Comparison of ENCODE assay signal across 22 mouse cellular contexts in genomic region chr2:104559591-104560380, GRCm38 (mm10). TPM values are rescaled to one million over a fixed set of nuclear protein-coding genes. Genes with fewer than 3 reads are reported as not detected.
DNase-seq lines count a peak whose midpoint lies in the region; ATAC-seq and TF ChIP-seq lines count a peak whose summit lies in the region.
"Had no signal": no experiment of that assay in that cellular context is flagged by ENCODE, and none has a peak within 500 bp of the region (broad histone marks: within the 10 kb centered on the region; RNA-seq: fewer than 3 reads in every experiment).

No protein-coding gene starts in this region.

- no peak overlapping the region for H3K4me2 ChIP-seq in heart, embryonic 12.5 days
- peak overlapping the region; percentile 94 for H3K4me2 ChIP-seq in CH12.LX (ENCODE audit: insufficient read depth, low read depth, poor library complexity, severe bottlenecking)
- H3K4me2 ChIP-seq in myocyte (ENCODE audit: low read depth): peak overlapping the region; percentile 85
- H3K4me2 ChIP-seq: embryonic facial prominence, embryonic 15.5 days; heart, embryonic 11.5 days; hindbrain, embryonic 12.5 days had no signal

- no peaks in the 10 kb centered on the region for H3K36me3 ChIP-seq in heart, embryonic 12.5 days
- H3K36me3 ChIP-seq in CH12.LX (replicated peaks in 1 of 2; ENCODE audit: control insufficient read depth in 1 of 2, insufficient read depth in 1 of 2, low read length in 1 of 2) (peaks cover 6 to 23% of the 10 kb centered on the region in 2 experiments), myocyte (ENCODE audit: control insufficient read depth, insufficient read depth) (no peaks in the 10 kb centered on the region)
- H3K36me3 ChIP-seq: embryonic facial prominence, embryonic 15.5 days; forebrain, embryonic 10.5 days; hindbrain, embryonic 12.5 days had no signal

- H3K27ac ChIP-seq in heart, embryonic 12.5 days (ENCODE audit: poor library complexity, severe bottlenecking): no peak overlapping the region
- peak overlapping the region; percentile 95 for H3K27ac ChIP-seq in CH12.LX (ENCODE audit: insufficient read depth, low read depth)
- H3K27ac ChIP-seq: embryonic facial prominence, embryonic 15.5 days; forebrain, embryonic 10.5 days; heart, adult 2 months; hindbrain, embryonic 12.5 days had no signal

- peak; percentile 13 for DNase-seq in heart, postnatal 10 days
- DNase-seq in CH12.LX (ENCODE audit: extremely low read depth): no peak
- DNase-seq in Muller cell, postnatal 12 days (ENCODE audit: inconsistent ontology term): peak; percentile 49
- DNase-seq in heart, postnatal 25 days (ENCODE audit: low spot score): no peak
- no peak for DNase-seq in cerebellum, postnatal 14 days
- DNase-seq: adrenal gland, postnatal 25 days; cerebellum, adult 2 months; cerebellum, postnatal 10 days; gastrocnemius, postnatal 14 days; heart, adult 2 months; heart, postnatal 4 days had no signal

- in situ Hi-C loops in CH12.LX (cut with MboI; ENCODE audit: low pct_ligation_motif_present, low pct_unique_long_range_greater_than_20kb, low sequenced_read_pairs): loop anchor here (10.0 kb wide), 1 partner anchor 65 kb away; the partner anchor contains the start of gene Hipk3

- TF ChIP-seq POLR2A in CH12.LX (IDR thresholded peaks at IDR 0.05; ENCODE audit: low read depth, low read length) (peak; percentile 15; the same call in 1 of the 2 replicates), myocyte (IDR thresholded peaks at IDR 0.05; ENCODE audit: insufficient read length, low read depth) (no peak)

- no peaks in the 10 kb centered on the region for H3K9me3 ChIP-seq in heart, embryonic 12.5 days (replicated peaks)
- no peaks in the 10 kb centered on the region for H3K9me3 ChIP-seq in CH12.LX (replicated peaks; ENCODE audit: low read length)
- H3K9me3 ChIP-seq: embryonic facial prominence, embryonic 15.5 days; forebrain, embryonic 10.5 days; hindbrain, embryonic 12.5 days had no signal

- no peaks in the 10 kb centered on the region for H3K27me3 ChIP-seq in heart, embryonic 12.5 days (replicated peaks)
- no peaks in the 10 kb centered on the region for H3K27me3 ChIP-seq in CH12.LX (replicated peaks)
- no peaks in the 10 kb centered on the region for H3K27me3 ChIP-seq in myocyte (ENCODE audit: control insufficient read depth, insufficient read depth, insufficient read length)
- H3K27me3 ChIP-seq: embryonic facial prominence, embryonic 15.5 days; hindbrain, embryonic 12.5 days had no signal

- TF ChIP-seq CTCF in CH12.LX (conservative IDR thresholded peaks at IDR 0.05 in 1 of 2, IDR thresholded peaks at IDR 0.05 in 1 of 2; ENCODE audit: low read depth in 2 of 2, low read length in 2 of 2): no peak

- H3K9ac ChIP-seq in heart, embryonic 12.5 days: no peak overlapping the region
- peak overlapping the region; percentile 82 for H3K9ac ChIP-seq in CH12.LX (ENCODE audit: insufficient read depth, low read depth)
- H3K9ac ChIP-seq: embryonic facial prominence, embryonic 15.5 days; hindbrain, embryonic 12.5 days had no signal

- dilution Hi-C loops in CH12.LX (cut with MboI; ENCODE audit: extremely low pct_ligation_motif_present, extremely low pct_unique_long_range_greater_than_20kb, low sequenced_read_pairs): no loop called here

- H3K79me2 ChIP-seq in CH12.LX (replicated peaks; ENCODE audit: control insufficient read depth, extremely low read depth, insufficient read depth, poor library complexity, severe bottlenecking): peaks cover 16% of the 10 kb centered on the region
- no peaks in the 10 kb centered on the region for H3K79me2 ChIP-seq in myocyte (ENCODE audit: control insufficient read depth, insufficient read depth)

- 79% methylated on average over 4 of the region's 4 CpGs for WGBS in heart, embryonic 12.5 days

- no peak for TF ChIP-seq RAD21 in CH12.LX (IDR thresholded peaks at IDR 0.05; ENCODE audit: low read depth, low read length)

- TF ChIP-seq EP300 in CH12.LX (IDR thresholded peaks at IDR 0.05; ENCODE audit: low read length): no peak; the same call in 1 of the 2 replicates

- ATAC-seq in heart, embryonic 12.5 days (ENCODE audit: insufficient number of reproducible peaks, low FRiP score): no peak
- ATAC-seq: forebrain, embryonic 14.5 days; hindbrain, embryonic 16.5 days; inflammation-experienced regulatory T-cells, adult 6 months; intestine, postnatal 0 days had no signal

- H3ac ChIP-seq in myocyte (ENCODE audit: control insufficient read depth, insufficient read length): no peak overlapping the region

- no peak overlapping the region for H3K4me3 ChIP-seq in heart, embryonic 12.5 days
- H3K4me3 ChIP-seq in CH12.LX (replicated peaks in 1 of 3; ENCODE audit: low read depth in 2 of 3, low read length in 2 of 3, poor library complexity in 1 of 3) (peak overlapping the region; percentile 52 to 65 (median 64)), myocyte (peak overlapping the region; percentile 19)
- H3K4me3 ChIP-seq: embryonic facial prominence, embryonic 15.5 days; erythroblast, embryonic 14.5 days; forebrain, embryonic 10.5 days; heart, adult 2 months; hindbrain, embryonic 12.5 days had no signal

- intact Hi-C loops in heart, postnatal 10 days (cut with DNase I): no loop called here
- intact Hi-C loops in heart, postnatal 25 days (cut with DNase I): no loop called here

- no peaks in the 10 kb centered on the region for H3K4me1 ChIP-seq in heart, embryonic 12.5 days (replicated peaks)
- peaks cover 7 to 28% of the 10 kb centered on the region in 2 experiments; a peak in 3 of 4 replicates for H3K4me1 ChIP-seq in CH12.LX (ENCODE audit: control insufficient read depth in 1 of 2, insufficient read depth in 2 of 2)
- H3K4me1 ChIP-seq: embryonic facial prominence, embryonic 15.5 days; forebrain, embryonic 10.5 days; hindbrain, embryonic 12.5 days had no signal

TF ChIP-seq in CH12.LX, 34 proteins besides CTCF, POLR2A, EP300 and RAD21:
- TF ChIP-seq SIN3A (IDR thresholded peaks at IDR 0.05; ENCODE audit: low read length) (peak; percentile 65; the same call in 1 of the 2 replicates), ZMIZ1 (IDR thresholded peaks at IDR 0.05; ENCODE audit: low read depth, low read length) (peak; percentile 59), UBTF (IDR thresholded peaks at IDR 0.05; ENCODE audit: low read depth, low read length) (0 out of 2 replicates have a peak, but pooled peaks have one; percentile 37), GABPA (IDR thresholded peaks at IDR 0.05; ENCODE audit: insufficient replicate concordance, low read depth, low read length) (no peak), MAX (IDR thresholded peaks at IDR 0.05; ENCODE audit: low read length) (0 out of 2 replicates have a peak, but pooled peaks have one; percentile 25), MYC (IDR thresholded peaks at IDR 0.05; ENCODE audit: low read depth, low read length) (no peak), MAFK (IDR thresholded peaks at IDR 0.05; ENCODE audit: insufficient replicate concordance, low read length) (no peak), MXI1 (IDR thresholded peaks at IDR 0.05; ENCODE audit: low read depth, low read length) (peak; percentile 56), BHLHE40 (IDR thresholded peaks at IDR 0.05; ENCODE audit: low read depth, low read length) (peak; percentile 1; the same call in 1 of the 2 replicates), MAZ (IDR thresholded peaks at IDR 0.05; ENCODE audit: low read depth, low read length) (peak; percentile 42; the same call in 1 of the 2 replicates), ZNF384 (IDR thresholded peaks at IDR 0.05; ENCODE audit: low read depth, low read length) (no peak), NRF1 (IDR thresholded peaks at IDR 0.05; ENCODE audit: low read depth, low read length) (no peak), NELFE (IDR thresholded peaks at IDR 0.05; ENCODE audit: low read depth, low read length) (no peak)

TF ChIP-seq in myocyte, 11 proteins besides CTCF, POLR2A, EP300 and RAD21:
- no peak for TF ChIP-seq USF1 (IDR thresholded peaks at IDR 0.05; ENCODE audit: low read depth)
- TF ChIP-seq SRF (IDR thresholded peaks at IDR 0.05; ENCODE audit: control insufficient read depth, insufficient read length, low read depth): no peak
- no peak for TF ChIP-seq MYOG (IDR thresholded peaks at IDR 0.05; ENCODE audit: control insufficient read depth in 1 of 3, insufficient read depth in 1 of 3, insufficient read length in 2 of 3, low read depth in 2 of 3)
- TF ChIP-seq REST (IDR thresholded peaks at IDR 0.05; ENCODE audit: insufficient read depth, insufficient read length): no peak

RNA-seq across cellular contexts. Expression of gene Cstf3, which starts 30.5 kb away (rescaled TPM):
- 10 to 100 TPM; 21.2 to 23.5 TPM for total RNA-seq in heart, postnatal 10 days (2021)
- polyA plus RNA-seq in heart, embryonic 12.5 days (2016; fragmentation: Nextera tagmentation; extraction: Ambion mirVana): 68.6 and 72.8 TPM in 2 replicates
- total RNA-seq in CH12.LX (2012; rRNA removed) (17.3 and 18.2 TPM in 2 replicates), CH12.LX (2014; rRNA removed) (50.6 and 54.9 TPM in 2 replicates)
- polyA plus RNA-seq in CH12.LX (2012; ENCODE audit: insufficient read length, low read depth) (50.3 and 57.2 TPM in 2 replicates), myocyte (2012; fragmentation: generic; extraction: Trizol) (12.0 TPM)
- total RNA-seq in heart, postnatal 25 days (2021): 10 to 100 TPM; 12.0 to 14.7 TPM

Comparison
In these comparisons a context has a peak if more than half of its experiments do, and no peak if none do; other contexts are left out.
1. DNase-seq: peak in heart, postnatal 10 days (2 of 2) and Muller cell, postnatal 12 days (single experiment); none in CH12.LX (single experiment), heart, postnatal 25 days (single experiment) and cerebellum, postnatal 14 days (0 of 2).